Mouse (Mus musculus): ENCODE results near the gene Scn3a.

Gene Scn3a

GRCm38 (mm10) chr2:65566793-65567787, at the start of gene Scn3a:
TSS of gene Scn3a (minus strand) at chr2:65567627.
- peak; percentile 79 for ATAC-seq (ENCODE audit: low TSS enrichment)

GRCm38 (mm10) chr2:65611887-65612286, 44.5 kb upstream of the Scn3a start:
- peak; percentile 82 for ATAC-seq (ENCODE audit: low TSS enrichment)

- ATAC-seq (ENCODE audit: low TSS enrichment), result no peak
Measured at GRCm38 (mm10) chr2:65607813-65608212, 40.4 kb upstream of the Scn3a start.

- ATAC-seq (ENCODE audit: low TSS enrichment), result peak; percentile 97
Measured at GRCm38 (mm10) chr2:65587679-65588078, 20.3 kb upstream of the Scn3a start.

GRCm38 (mm10) chr2:65567925-65568324, 498 bp upstream of the Scn3a start:
- no peak for ATAC-seq (ENCODE audit: low TSS enrichment)

- no peak for ATAC-seq (ENCODE audit: low TSS enrichment)
Measured at GRCm38 (mm10) chr2:65563898-65564297, 3.5 kb downstream of the Scn3a start.

- no peak for ATAC-seq (ENCODE audit: low TSS enrichment)
Measured at GRCm38 (mm10) chr2:65557719-65558118, 9.7 kb downstream of the Scn3a start.

DNA sequence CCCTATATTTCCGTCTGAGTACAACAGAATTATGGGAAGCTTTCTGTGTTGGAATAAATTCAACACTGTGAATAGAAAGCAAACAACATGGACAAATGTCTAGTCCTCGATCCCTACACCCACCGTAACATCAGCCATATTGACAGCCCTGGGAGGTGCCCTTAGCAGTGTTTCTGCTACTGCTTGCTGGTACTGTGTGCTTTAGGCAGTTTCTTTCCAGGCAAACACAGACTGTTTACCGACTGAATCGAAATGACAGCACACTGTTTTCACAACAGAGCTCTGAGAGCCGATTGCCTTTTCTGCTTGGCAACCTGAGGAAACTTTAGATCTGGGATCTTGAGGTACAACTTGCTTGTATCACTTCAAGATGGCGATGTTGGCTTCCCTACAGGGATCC, 12.8 kb downstream of the Scn3a start:
- ATAC-seq (ENCODE audit: low TSS enrichment), result no peak

DNA sequence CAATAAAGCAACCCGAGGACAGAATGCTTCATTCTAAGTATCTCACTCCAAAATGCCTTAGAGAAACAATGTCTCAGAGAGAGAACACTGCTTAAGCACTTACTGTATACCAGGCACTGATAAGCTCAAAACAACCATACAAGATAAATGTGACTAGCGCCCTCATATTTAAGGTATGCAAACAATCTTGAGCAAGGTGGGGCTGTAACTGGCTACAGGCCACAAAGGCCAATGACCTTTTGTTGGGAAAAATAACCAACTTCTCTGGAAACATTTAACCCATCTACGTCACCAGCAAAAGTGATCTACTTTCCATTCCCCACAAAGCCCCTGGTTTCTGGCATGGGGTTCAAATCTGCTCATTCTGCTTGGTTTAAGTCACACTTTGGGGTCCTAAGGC, 14.0 kb downstream of the Scn3a start:
- ATAC-seq (ENCODE audit: low TSS enrichment), result no peak

DNA sequence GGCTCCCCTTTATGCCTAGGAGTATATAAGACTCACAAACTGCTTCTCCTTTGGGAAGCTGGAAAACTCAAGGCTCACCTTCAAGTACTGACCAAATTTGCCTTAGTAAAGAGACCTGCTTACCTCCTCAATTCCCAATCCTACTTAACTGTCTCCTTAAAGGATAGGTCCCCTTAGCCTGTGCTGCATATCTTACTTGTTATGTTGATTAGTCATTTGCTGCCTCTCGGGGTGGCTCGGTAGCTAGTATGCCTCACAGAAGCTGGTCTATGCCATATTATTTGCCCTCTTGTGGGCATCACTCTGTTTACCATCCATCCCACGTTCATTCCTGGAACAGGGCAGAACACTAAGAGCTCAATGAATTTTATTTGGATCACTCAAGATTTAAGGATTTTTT, 14.7 kb downstream of the Scn3a start:
- peak; percentile 53 for ATAC-seq (ENCODE audit: low TSS enrichment)

GRCm38 (mm10) chr2:65552222-65552621, 15.2 kb downstream of the Scn3a start:
- ATAC-seq (ENCODE audit: low TSS enrichment), result peak; percentile 63

- no peak for ATAC-seq (ENCODE audit: low TSS enrichment)
Measured at GRCm38 (mm10) chr2:65551736-65552135, 15.7 kb downstream of the Scn3a start.

- ATAC-seq (ENCODE audit: low TSS enrichment), result no peak
Measured at GRCm38 (mm10) chr2:65550564-65550963, 16.9 kb downstream of the Scn3a start.

DNA sequence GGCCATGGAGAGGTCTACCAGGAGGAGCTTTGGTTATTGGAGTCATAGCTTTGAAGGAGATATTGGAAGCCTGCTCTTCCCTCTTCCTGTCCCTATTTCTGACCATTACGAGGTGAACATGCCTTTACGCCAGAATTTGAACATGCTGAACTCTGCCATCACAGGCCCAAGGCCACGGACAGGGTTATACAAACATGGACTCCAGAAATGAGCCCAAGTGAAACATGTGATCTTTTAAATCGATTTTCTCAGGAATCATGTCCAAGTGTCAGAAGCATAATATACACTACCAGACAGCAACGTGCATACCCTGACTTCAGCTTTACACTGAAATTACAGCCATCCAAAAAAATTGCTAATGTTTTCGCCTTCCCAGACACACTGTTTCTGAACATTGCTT, 18.8 kb downstream of the Scn3a start:
- ATAC-seq (ENCODE audit: low TSS enrichment), result no peak

DNA sequence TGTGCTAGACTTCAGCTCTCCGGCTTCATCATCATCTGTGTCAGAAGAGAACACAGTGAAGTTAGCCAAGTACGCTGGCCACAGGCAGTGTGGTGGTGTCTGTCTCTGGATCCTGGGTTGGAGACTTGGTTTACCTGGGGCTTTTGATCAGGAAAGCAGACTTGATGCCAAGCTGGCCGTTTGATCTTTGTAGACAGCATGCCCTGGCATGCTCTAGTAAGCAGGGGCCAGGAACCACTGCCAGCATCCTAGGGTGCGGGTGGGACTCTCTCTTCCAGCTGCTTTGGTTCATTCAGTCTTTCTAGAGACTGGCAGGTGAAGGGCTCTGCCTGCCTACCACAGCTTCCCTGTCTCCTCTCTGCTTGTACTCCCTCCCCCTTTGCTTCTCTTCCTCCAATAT, 20.1 kb downstream of the Scn3a start:
- no peak for ATAC-seq (ENCODE audit: low TSS enrichment)

DNA sequence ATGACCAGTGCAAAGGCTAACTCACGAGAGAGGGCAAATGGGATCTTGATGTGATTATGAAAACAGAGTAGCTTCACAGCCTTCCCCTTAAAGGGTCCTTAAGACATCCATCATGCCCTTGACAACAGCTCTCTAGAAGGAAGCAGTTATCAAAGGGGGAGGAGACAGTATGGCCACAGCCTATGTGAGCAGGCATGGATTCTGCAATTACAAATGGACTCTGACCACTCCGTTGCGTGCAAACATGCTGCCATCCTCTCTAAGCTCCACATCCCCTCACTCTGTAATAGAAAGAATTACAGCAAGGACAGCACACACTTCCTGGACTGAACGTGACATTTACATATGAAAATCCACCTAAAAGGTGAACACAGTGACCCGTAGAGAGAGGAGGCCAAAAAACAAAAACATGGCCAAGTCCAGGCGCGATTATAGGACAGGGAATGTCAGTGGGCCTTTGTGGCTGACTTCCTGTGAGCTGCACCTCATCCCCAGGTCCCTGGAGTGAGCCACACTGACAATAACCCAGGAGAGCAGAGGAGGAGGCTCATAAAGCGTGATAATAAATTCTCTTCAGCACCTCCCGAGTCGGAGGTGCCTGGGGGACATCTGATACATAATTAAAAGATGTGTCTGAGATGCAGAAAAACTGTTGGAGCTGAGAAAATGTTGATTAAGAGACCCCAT, 24.4 kb downstream of the Scn3a start:
- ATAC-seq (ENCODE audit: low TSS enrichment), result no peak

DNA sequence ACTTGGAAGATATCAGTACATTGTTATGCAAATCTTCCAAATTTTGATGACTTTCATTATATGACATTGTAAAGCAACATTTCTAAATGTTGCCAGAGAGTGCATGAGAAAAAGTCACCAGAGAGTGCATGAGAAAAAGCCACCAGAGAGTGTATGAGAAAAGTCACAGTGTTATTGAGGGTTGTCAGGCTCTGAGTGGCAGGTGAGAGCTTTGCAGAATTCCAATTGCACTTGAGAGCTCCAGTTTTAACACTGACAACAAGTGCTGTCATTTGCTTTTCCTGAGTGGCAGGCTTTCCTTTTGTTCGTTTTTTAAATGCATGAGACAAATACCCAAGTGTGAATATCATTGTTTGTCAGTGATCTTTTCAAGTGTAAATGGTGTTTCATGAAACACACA, 25.6 kb downstream of the Scn3a start:
- no peak for ATAC-seq (ENCODE audit: low TSS enrichment)

DNA sequence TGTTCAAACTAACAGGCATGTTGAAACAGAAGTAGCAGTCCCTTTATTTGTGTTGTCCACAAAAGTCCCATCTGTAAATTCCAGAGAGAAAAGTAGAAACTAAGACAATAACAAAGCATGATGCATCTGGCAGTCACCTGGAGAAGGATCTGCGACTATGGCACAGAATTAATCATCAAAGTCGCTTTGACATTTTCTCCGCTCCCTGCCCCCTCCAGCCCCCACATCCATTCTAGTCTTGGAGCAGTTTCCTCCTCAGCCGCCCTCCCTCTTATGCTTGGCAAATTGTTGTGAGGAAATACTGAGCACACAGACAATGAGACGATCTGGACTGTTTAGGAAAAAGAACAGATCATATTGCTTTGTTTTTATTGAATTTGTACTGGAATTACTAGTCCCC, 29.0 kb downstream of the Scn3a start:
- 0 out of 2 replicates have a peak, but pooled peaks have one; percentile 27 for ATAC-seq (ENCODE audit: low TSS enrichment)

GRCm38 (mm10) chr2:65532127-65532854, 35.1 kb downstream of the Scn3a start:
- ATAC-seq (ENCODE audit: low TSS enrichment), result no peak

DNA sequence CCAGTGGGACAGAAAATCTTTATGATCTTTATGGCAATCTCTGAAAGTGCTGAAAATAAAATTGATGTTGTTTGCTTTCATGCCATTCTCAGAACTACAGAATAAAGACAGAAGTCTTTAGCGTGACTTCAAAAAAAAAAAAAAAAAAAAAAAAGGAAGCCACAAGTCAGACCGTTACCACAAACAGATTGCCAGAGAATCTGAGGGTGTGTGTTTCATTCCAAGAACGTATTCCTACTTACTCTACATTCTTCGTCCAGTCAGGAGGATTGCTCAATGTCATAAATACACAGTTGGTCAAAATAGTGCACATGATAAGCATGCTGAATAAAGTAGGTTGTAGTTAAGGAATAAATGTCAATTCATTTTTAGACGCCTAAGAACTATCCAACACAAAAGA, 38.3 kb downstream of the Scn3a start:
- ATAC-seq (ENCODE audit: low TSS enrichment), result no peak

DNA sequence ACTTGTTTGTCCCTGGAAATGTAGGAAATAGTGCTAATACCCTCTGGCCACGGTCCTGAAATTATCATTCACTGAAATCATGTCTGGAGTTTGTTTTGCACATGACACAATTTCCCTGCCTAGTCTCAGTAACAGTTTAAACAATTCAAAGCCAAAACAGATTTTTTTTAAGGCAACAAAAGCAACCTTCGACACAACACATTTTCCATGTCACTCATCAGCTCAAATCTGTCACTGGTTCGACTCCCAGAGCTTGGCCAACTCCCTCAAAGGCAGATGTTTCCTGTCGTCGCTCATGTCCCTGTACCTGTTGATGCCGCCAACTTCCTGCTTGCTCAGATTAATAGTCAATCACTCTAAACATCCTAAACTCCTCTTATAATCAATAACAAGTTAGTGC, 50.7 kb downstream of the Scn3a start:
- ATAC-seq (ENCODE audit: low TSS enrichment), result no peak

- no peak for ATAC-seq (ENCODE audit: low TSS enrichment)
Measured at GRCm38 (mm10) chr2:65508217-65508616, 59.2 kb downstream of the Scn3a start.
